7 mouse cellular contexts compared by ENCODE assay signal in the genomic region with DNA sequence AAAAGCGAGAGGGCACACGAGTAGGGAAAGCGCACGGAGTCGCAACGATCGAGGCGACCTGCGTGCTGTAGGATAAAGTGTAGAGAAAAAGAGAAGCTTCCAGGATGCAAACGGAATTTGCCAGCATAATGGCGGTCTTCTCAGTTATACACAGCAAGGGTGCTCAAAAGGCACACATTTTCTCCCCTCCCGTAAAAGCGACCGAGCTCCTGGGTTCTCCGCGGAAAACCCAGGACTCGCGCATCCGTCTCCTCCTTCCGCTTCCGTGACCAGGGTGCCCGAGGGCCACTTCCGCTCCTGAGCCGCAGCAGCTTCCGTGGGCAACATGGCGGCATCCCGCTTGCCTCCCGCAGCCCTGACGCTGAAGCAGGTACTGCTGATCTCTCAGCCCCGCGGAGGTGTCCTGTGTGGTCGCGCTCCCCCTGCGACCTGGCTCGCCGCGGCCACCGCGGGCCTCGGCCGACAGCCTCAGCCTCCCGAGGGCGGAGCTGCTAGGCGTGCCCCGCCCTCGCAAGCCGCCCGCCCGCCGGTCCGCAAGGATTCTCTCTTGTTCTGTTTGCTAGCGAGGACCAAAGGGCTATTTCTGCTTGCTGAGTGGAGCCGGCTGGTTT. TPM values are rescaled to one million over a fixed set of nuclear protein-coding genes. Genes with fewer than 3 reads are reported as not detected.
DNase-seq lines count a peak whose midpoint lies in the region; ATAC-seq lines count a peak whose summit lies in the region.

Gene Lyrm2 (plus strand): TSS at position 288 of the 611 bp plus-strand sequence.

- H3K4me2 ChIP-seq in intestine, embryonic 16.5 days (ENCODE audit: low read depth, low read length) = peak within 1 kb of the TSS; percentile 78
- peak within 1 kb of the TSS; percentile 65 for H3K4me2 ChIP-seq in midbrain, embryonic 11.5 days

- no peaks in the 10 kb centered on the region for H3K9me3 ChIP-seq in intestine, embryonic 16.5 days (ENCODE audit: control insufficient read depth, low read length)
- H3K9me3 ChIP-seq in midbrain, embryonic 11.5 days (ENCODE audit: control insufficient read depth, low read length) = no peaks in the 10 kb centered on the region

- peak; percentile 96 for ATAC-seq in intestine, embryonic 16.5 days
- ATAC-seq in midbrain, embryonic 11.5 days (ENCODE audit: low FRiP score) = peak; percentile 93

- intact Hi-C loops in gastrocnemius, postnatal 36 days (cut with DNase I) = no loop called here
- intact Hi-C loops in left cerebral cortex, postnatal 36 days (cut with DNase I) = loop anchor here (2.0 kb wide), 1 partner anchor 151 kb away; the partner anchor contains the start of gene Ankrd6

- DNase-seq in adrenal gland, adult 2 months = peak; percentile 90
- peak; percentile 91 for DNase-seq in embryo, embryonic 11 days
- DNase-seq in gastrocnemius, postnatal 36 days = peak; percentile 50 to 72
- DNase-seq in left cerebral cortex, postnatal 36 days (ENCODE audit: low spot score in 2 of 2) = peak; percentile 86 to 87
- peak; percentile 96 for DNase-seq in midbrain, embryonic 11.5 days (ENCODE audit: low spot score, missing footprints)
- DNase-seq in skeletal muscle tissue, adult 2 months (ENCODE audit: low read depth, low spot score) = peak; percentile 57

- H3K4me3 ChIP-seq in intestine, embryonic 16.5 days (ENCODE audit: low read length) = peak within 1 kb of the TSS; percentile 81
- peak within 1 kb of the TSS; percentile 78 for H3K4me3 ChIP-seq in midbrain, embryonic 11.5 days (ENCODE audit: low read depth, low read length)

- no peaks in the 10 kb centered on the region for H3K36me3 ChIP-seq in intestine, embryonic 16.5 days (ENCODE audit: control insufficient read depth, insufficient read depth, low read length)
- no peaks in the 10 kb centered on the region for H3K36me3 ChIP-seq in midbrain, embryonic 11.5 days (ENCODE audit: control insufficient read depth, insufficient read depth, low read length)

- under 1% methylated on average over 52 of the region's 53 CpGs for WGBS in intestine, embryonic 16.5 days
- 1% methylated on average over 53 of the region's 53 CpGs for WGBS in midbrain, embryonic 11.5 days

- H3K27me3 ChIP-seq in intestine, embryonic 16.5 days (replicated peaks; ENCODE audit: control insufficient read depth, insufficient read depth, low read length) = no peaks in the 10 kb centered on the region
- no peaks in the 10 kb centered on the region for H3K27me3 ChIP-seq in midbrain, embryonic 11.5 days (ENCODE audit: control insufficient read depth, insufficient read depth, low read length)

- H3K4me1 ChIP-seq in intestine, embryonic 16.5 days (ENCODE audit: control insufficient read depth, insufficient read depth, low read length) = peaks cover 8% of the 10 kb centered on the region; the same call in 1 of the 2 replicates
- peaks cover 6% of the 10 kb centered on the region for H3K4me1 ChIP-seq in midbrain, embryonic 11.5 days (ENCODE audit: control insufficient read depth, insufficient read depth, low read length)

- peak within 1 kb of the TSS; percentile 93 for H3K9ac ChIP-seq in intestine, embryonic 16.5 days (ENCODE audit: low read depth, low read length)
- peak within 1 kb of the TSS; percentile 96 for H3K9ac ChIP-seq in midbrain, embryonic 11.5 days (ENCODE audit: low read length)

- H3K27ac ChIP-seq in intestine, embryonic 16.5 days (ENCODE audit: low read length) = peak within 1 kb of the TSS; percentile 99
- peak within 1 kb of the TSS; percentile 99 for H3K27ac ChIP-seq in midbrain, embryonic 11.5 days (ENCODE audit: low read depth, low read length)

RNA-seq across cellular contexts. Expression of gene Lyrm2, which starts in this region (rescaled TPM):
- total RNA-seq in adrenal gland, adult 2 months (2021) = 10 to 100 TPM; 48.4 to 54.0 TPM
- 9.7 and 11.3 TPM in 2 replicates for polyA plus RNA-seq in adrenal gland, adult 2 months (2012; rRNA removed)
- total RNA-seq in gastrocnemius, postnatal 36 days (2021) = 10 to 100 TPM; 19.8 to 23.1 TPM
- 80.3 and 89.1 TPM in 2 replicates for polyA plus RNA-seq in intestine, embryonic 16.5 days (2015; fragmentation: Nextera tagmentation; extraction: Ambion mirVana)
- total RNA-seq in left cerebral cortex, postnatal 36 days (2021) = 10 to 100 TPM; 33.5 to 34.3 TPM
- 169 and 175 TPM in 2 replicates for polyA plus RNA-seq in midbrain, embryonic 11.5 days (2014; fragmentation: Nextera tagmentation; extraction: Ambion mirVana)

Comparison
In these comparisons a context has a peak if more than half of its experiments do, and no peak if none do; other contexts are left out.
1. Peak in every context shown above with its lines: DNase-seq, ATAC-seq, H3K4me3 ChIP-seq and H3K27ac ChIP-seq.